Mouse (Mus musculus) ovary, postnatal 10 days (tissue): ENCODE measurements around the gene Olah.
"Not testable (repeated sequence)": the region's sequence is repeated elsewhere in the genome, so short reads cannot be mapped to it uniquely, and the experiment has no call there.

Source experiments
- DNase-seq: peaks from one replicate; pipeline ENCODE4 v3.0.0; 2022; ENCODE audit warnings: low spot score

The Olah gene

GRCm38 (mm10) chr2:3397110-3397509, at the start of gene Olah:
TSS of gene Olah (minus strand) at chr2:3397210.
- not testable (repeated sequence) for DNase-seq

- no peak for DNase-seq
Measured at GRCm38 (mm10) chr2:3445984-3446383, 49.0 kb upstream of the Olah start.

- DNase-seq: no peak
Measured at GRCm38 (mm10) chr2:3444206-3444605, 47.2 kb upstream of the Olah start.

GRCm38 (mm10) chr2:3437956-3438355, 40.9 kb upstream of the Olah start:
- no peak for DNase-seq

- no peak for DNase-seq
Measured at GRCm38 (mm10) chr2:3435369-3436061, 38.5 kb upstream of the Olah start.

GRCm38 (mm10) chr2:3430956-3431355, 33.9 kb upstream of the Olah start:
- no peak for DNase-seq

GRCm38 (mm10) chr2:3424579-3424910, 27.5 kb upstream of the Olah start:
- no peak for DNase-seq

- DNase-seq: peak; percentile 49
Measured at GRCm38 (mm10) chr2:3423841-3424578, 27.0 kb upstream of the Olah start, which contains the start of gene Dclre1c. TSS of gene Dclre1c (plus strand) at chr2:3424131.

- no peak for DNase-seq
Measured at GRCm38 (mm10) chr2:3422548-3422947, 25.5 kb upstream of the Olah start, which contains the start of gene Meig1. TSS of gene Meig1 (minus strand) at chr2:3422648.

- DNase-seq: no peak
Measured at GRCm38 (mm10) chr2:3420157-3420556, 23.1 kb upstream of the Olah start.

- DNase-seq: peak; percentile 84
Measured at GRCm38 (mm10) chr2:3418883-3419431, 21.9 kb upstream of the Olah start.

GRCm38 (mm10) chr2:3415676-3416075, 18.7 kb upstream of the Olah start:
- DNase-seq: no peak

GRCm38 (mm10) chr2:3414241-3414640, 17.2 kb upstream of the Olah start:
- peak; percentile 14 for DNase-seq

- no peak for DNase-seq
Measured at GRCm38 (mm10) chr2:3407756-3408155, 10.7 kb upstream of the Olah start.

GRCm38 (mm10) chr2:3405981-3406380, 9.0 kb upstream of the Olah start:
- DNase-seq: no peak

- no peak for DNase-seq
Measured at GRCm38 (mm10) chr2:3391945-3392344, 5.1 kb downstream of the Olah start.

GRCm38 (mm10) chr2:3387105-3387860, 9.7 kb downstream of the Olah start:
- DNase-seq: no peak

- DNase-seq: no peak
Measured at GRCm38 (mm10) chr2:3365127-3365526, 31.9 kb downstream of the Olah start.

GRCm38 (mm10) chr2:3361067-3361466, 35.9 kb downstream of the Olah start:
- DNase-seq: no peak

- no peak for DNase-seq
Measured at GRCm38 (mm10) chr2:3357887-3358286, 39.1 kb downstream of the Olah start.

GRCm38 (mm10) chr2:3356311-3356710, 40.7 kb downstream of the Olah start:
- DNase-seq: no peak

- DNase-seq: no peak
Measured at GRCm38 (mm10) chr2:3355793-3356192, 41.2 kb downstream of the Olah start.

- DNase-seq: no peak
Measured at GRCm38 (mm10) chr2:3353160-3353559, 43.9 kb downstream of the Olah start.
